Mouse (Mus musculus): ENCODE measurements around the gene 1700008P02Rik. TPM values are rescaled to one million over a fixed set of nuclear protein-coding genes. Genes with fewer than 3 reads are reported as not detected.

1700008P02Rik gene
- not detected for polyA plus RNA-seq (2014; fragmentation: Illumina TruSeq; extraction: RNeasy Lipid Tissue Mini Kit (QIAGEN cat#74804); ENCODE audit: low replicate concordance)

GRCm38 (mm10) chr3:6620343-6620742 lies at the start of gene 1700008P02Rik:
Gene 1700008P02Rik (minus strand): TSS chr3:6620443.

Measured in small intestine, adult 10 weeks (tissue).